Mouse (Mus musculus) heart, embryonic 11.5 days (tissue): ENCODE data around the gene Gm49355. TPM values are rescaled to one million over a fixed set of nuclear protein-coding genes. Genes with fewer than 3 reads are reported as not detected.

Source experiments
- ATAC-seq: fragments of 200-750 bp; cut with Nextera tagmentation; replicated peaks from 2 replicates; pipeline ENCODE4 v1.8.0; 2017; ENCODE audit warnings: moderate library complexity; ENCODE audit not compliant: insufficient number of reproducible peaks, low FRiP score, low TSS enrichment
- H3K27ac ChIP-seq: fragments of 300-500 bp; sonication (generic); 2 replicates; pipeline ENCODE4 v1.5.1; 2014; ENCODE audit warnings: mild to moderate bottlenecking, low read depth, low read length
- H3K27me3 ChIP-seq: fragments of 300-500 bp; sonication (generic); 2 replicates; pipeline ENCODE4 v1.6.1; 2014; ENCODE audit warnings: mild to moderate bottlenecking, low read length, mixed read lengths; ENCODE audit not compliant: control insufficient read depth, insufficient read depth
- H3K36me3 ChIP-seq: fragments of 300-500 bp; sonication (generic); 2 replicates; pipeline ENCODE4 v1.6.1; 2014; ENCODE audit warnings: mild to moderate bottlenecking, low read length, moderate library complexity, mixed read lengths; ENCODE audit not compliant: control insufficient read depth, insufficient read depth
- H3K4me1 ChIP-seq: fragments of 300-500 bp; sonication (generic); 2 replicates; pipeline ENCODE4 v1.6.1; 2014; ENCODE audit warnings: low read length; ENCODE audit not compliant: control insufficient read depth, insufficient read depth
- H3K4me2 ChIP-seq: fragments of 300-500 bp; sonication (generic); 2 replicates; pipeline ENCODE4 v1.6.1; 2014; ENCODE audit warnings: mild to moderate bottlenecking, moderate library complexity
- H3K4me3 ChIP-seq: fragments of 300-500 bp; sonication (generic); 2 replicates; pipeline ENCODE4 v1.5.1; 2014; ENCODE audit warnings: low read depth, low read length
- H3K9ac ChIP-seq: fragments of 300-500 bp; sonication (generic); 2 replicates; pipeline ENCODE4 v1.6.1; 2014; ENCODE audit warnings: mild to moderate bottlenecking, low read depth, low read length, moderate library complexity
- H3K9me3 ChIP-seq: fragments of 300-500 bp; sonication (generic); replicated peaks from 2 replicates; pipeline ENCODE4 v1.6.1; 2016; ENCODE audit warnings: low read length; ENCODE audit not compliant: control insufficient read depth
- WGBS: fragments of 180-500 bp; shearing (Covaris S2); extraction: QIAGEN DNeasy Blood & Tissue Kit; methylation state at CpG from one replicate; pipeline ENCODE4 v1.1.7; 2014; ENCODE audit not compliant: insufficient replicate concordance; 5-methylcytosine and 5-hydroxymethylcytosine counted together
- polyA plus RNA-seq: library from polyadenylated mRNA; unstranded; fragments of >200 nt; fragmentation: Nextera tagmentation; extraction: Ambion mirVana; gene quantifications from 2 replicates; pipeline ENCODE4 v1.2.1, GENCODE M21; 2014

Gene Gm49355
- polyA plus RNA-seq, 1 experiment from 2014 or later: 0.07 TPM

GRCm38 (mm10) chr14:12300677-12301076 is 16.9 kb downstream of the Gm49355 start:
- Histone ChIP-seq H3K27me3 (no peaks in the 10 kb centered on the region), H3K4me2 (no peak overlapping the region), H3K9ac (no peak overlapping the region), H3K27ac (no peak overlapping the region), H3K9me3 (no peaks in the 10 kb centered on the region), H3K36me3 (peaks cover 6% of the 10 kb centered on the region; the same call in 1 of the 2 replicates), H3K4me1 (no peaks in the 10 kb centered on the region), H3K4me3 (no peak overlapping the region)
- 67% methylated on average over 3 of the region's 3 CpGs for WGBS
- ATAC-seq: no peak

GRCm38 (mm10) chr14:12303106-12303505 is 19.3 kb downstream of the Gm49355 start:
- H3K36me3 ChIP-seq: peaks cover 6% of the 10 kb centered on the region; the same call in 1 of the 2 replicates
- WGBS: 79% methylated on average over 2 of the region's 2 CpGs
- H3K9me3 ChIP-seq: no peaks in the 10 kb centered on the region

GRCm38 (mm10) chr14:12333622-12334021 is 49.8 kb downstream of the Gm49355 start:
- peaks cover 40% of the 10 kb centered on the region for H3K27me3 ChIP-seq
- H3K9me3 ChIP-seq: no peaks in the 10 kb centered on the region
- no peaks in the 10 kb centered on the region for H3K36me3 ChIP-seq
- no peak overlapping the region for H3K27ac ChIP-seq
- H3K4me3 ChIP-seq: no peak overlapping the region
- no peaks in the 10 kb centered on the region for H3K4me1 ChIP-seq
- ATAC-seq: no peak
- 69% methylated on average over 7 of the region's 7 CpGs for WGBS
- no peak overlapping the region for H3K9ac ChIP-seq
- H3K4me2 ChIP-seq: no peak overlapping the region

More at GRCm38 (mm10) chr14:12303106-12303505, 19.3 kb downstream of the Gm49355 start:
- Histone ChIP-seq H3K9ac (no peak overlapping the region), H3K4me3 (no peak overlapping the region), H3K4me2 (no peak overlapping the region), H3K27me3 (no peaks in the 10 kb centered on the region), H3K4me1 (no peaks in the 10 kb centered on the region), H3K27ac (no peak overlapping the region)
- no peak for ATAC-seq

- Histone ChIP-seq H3K4me1 (no peaks in the 10 kb centered on the region), H3K27me3 (peaks cover 52% of the 10 kb centered on the region), H3K9me3 (no peaks in the 10 kb centered on the region), H3K4me3 (no peak overlapping the region), H3K9ac (no peak overlapping the region), H3K36me3 (no peaks in the 10 kb centered on the region), H3K27ac (no peak overlapping the region), H3K4me2 (no peak overlapping the region)
- no peak for ATAC-seq
- 40% methylated on average over 7 of the region's 7 CpGs for WGBS
These were observed 51.1 kb downstream of the Gm49355 start for GRCm38 (mm10) chr14:12334925-12335324.

- Histone ChIP-seq H3K36me3 (no peaks in the 10 kb centered on the region), H3K9me3 (no peaks in the 10 kb centered on the region)
These were observed 53.7 kb downstream of the Gm49355 start for GRCm38 (mm10) chr14:12337421-12337997.

GRCm38 (mm10) chr14:12337998-12338809 is 54.4 kb downstream of the Gm49355 start:
- Histone ChIP-seq H3K27me3 (peaks cover 83% of the 10 kb centered on the region), H3K4me2 (no peak overlapping the region), H3K9ac (no peak overlapping the region), H3K9me3 (no peaks in the 10 kb centered on the region), H3K27ac (no peak overlapping the region), H3K4me1 (peaks cover 5% of the 10 kb centered on the region; the same call in 1 of the 2 replicates), H3K4me3 (no peak overlapping the region), H3K36me3 (no peaks in the 10 kb centered on the region)
- 5% methylated on average over 16 of the region's 16 CpGs for WGBS
- no peak for ATAC-seq

More at GRCm38 (mm10) chr14:12337421-12337997, 53.7 kb downstream of the Gm49355 start:
- H3K27me3 ChIP-seq: peaks cover 76% of the 10 kb centered on the region
- WGBS: 9% methylated on average over 8 of the region's 8 CpGs
- no peak for ATAC-seq
- no peak overlapping the region for H3K4me2 ChIP-seq
- H3K4me1 ChIP-seq: peaks cover 5% of the 10 kb centered on the region; the same call in 1 of the 2 replicates
- H3K4me3 ChIP-seq: no peak overlapping the region
- no peak overlapping the region for H3K27ac ChIP-seq
- H3K9ac ChIP-seq: no peak overlapping the region

GRCm38 (mm10) chr14:12338811-12339565 is 55.2 kb downstream of the Gm49355 start:
- H3K27ac ChIP-seq: no peak overlapping the region
- peaks cover 91% of the 10 kb centered on the region for H3K27me3 ChIP-seq
- 3% methylated on average over 10 of the region's 10 CpGs for WGBS
- H3K9ac ChIP-seq: no peak overlapping the region
- H3K36me3 ChIP-seq: no peaks in the 10 kb centered on the region
- H3K4me1 ChIP-seq: peaks cover 5% of the 10 kb centered on the region; the same call in 1 of the 2 replicates
- H3K4me3 ChIP-seq: no peak overlapping the region
- no peak for ATAC-seq
- H3K4me2 ChIP-seq: no peak overlapping the region
- H3K9me3 ChIP-seq: no peaks in the 10 kb centered on the region

GRCm38 (mm10) chr14:12340238-12341074 is 56.7 kb downstream of the Gm49355 start:
- Histone ChIP-seq H3K27ac (no peak overlapping the region), H3K9me3 (no peaks in the 10 kb centered on the region), H3K9ac (no peak overlapping the region), H3K4me2 (peak overlapping the region; percentile 25), H3K36me3 (no peaks in the 10 kb centered on the region), H3K4me1 (peaks cover 9% of the 10 kb centered on the region; the same call in 1 of the 2 replicates), H3K4me3 (peak overlapping the region; percentile 5; the same call in 1 of the 2 replicates), H3K27me3 (peaks cover 94% of the 10 kb centered on the region)
- ATAC-seq: no peak
- under 1% methylated on average over 19 of the region's 19 CpGs for WGBS
